Mouse (Mus musculus) c-Kit-positive CD71-positive TER-119-positive erythroid progenitor cells, embryonic 14.5 days (primary cell): ENCODE results near the gene Laptm4a.

Experiments
- DNase-seq: peaks from one replicate; pipeline ENCODE4 v3.0.0-alpha.2; 2013; ENCODE audit warnings: low spot score

Laptm4a gene

DNA sequence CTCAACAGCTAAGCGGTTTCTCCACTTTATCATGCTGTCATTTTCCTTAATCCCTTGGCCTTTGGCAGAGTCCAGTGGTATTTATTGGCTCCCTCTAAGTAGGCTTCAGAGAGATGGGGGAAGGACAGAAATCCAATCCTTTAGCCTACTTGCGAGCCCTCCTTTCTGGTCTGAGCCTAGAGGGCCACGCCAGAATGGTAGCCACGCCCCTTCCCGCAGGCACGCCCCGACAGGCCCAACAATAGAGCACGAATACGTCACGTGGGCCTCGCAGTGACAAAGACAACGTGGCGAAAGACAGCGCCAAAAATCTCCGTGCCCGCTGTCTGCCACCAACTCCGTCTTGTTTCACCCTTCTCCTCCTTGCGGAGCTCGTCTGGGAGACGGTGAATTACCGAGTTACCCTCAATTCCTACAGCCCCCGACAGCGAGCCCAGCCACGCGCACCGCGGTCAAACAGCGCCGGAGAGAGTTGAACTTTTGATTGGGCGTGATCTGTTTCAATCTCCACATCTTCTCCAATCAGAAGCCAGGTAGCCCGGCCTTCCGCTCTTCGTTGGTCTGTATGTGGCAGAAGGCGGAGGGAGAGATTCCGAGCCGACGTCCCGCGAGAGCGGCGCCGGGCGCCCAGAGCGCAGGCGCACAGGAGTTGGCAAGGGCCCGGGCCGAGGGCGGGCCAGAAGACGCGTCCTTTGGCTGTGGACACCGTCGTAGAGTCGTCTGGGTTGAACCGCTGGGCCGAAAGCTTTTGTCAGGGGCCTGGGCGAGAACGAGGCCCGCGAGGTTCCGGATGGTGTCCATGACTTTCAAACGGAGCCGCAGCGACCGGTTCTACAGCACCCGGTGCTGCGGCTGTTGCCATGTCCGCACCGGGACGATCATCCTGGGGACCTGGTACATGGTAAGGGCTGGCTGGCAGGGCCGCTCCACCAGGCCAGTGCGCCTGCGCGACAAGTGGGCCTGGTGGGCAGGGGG is at the start of gene Laptm4a:
TSS of gene Laptm4a (plus strand) at position 271 of the 975 bp plus-strand sequence.
- peak; percentile 93 for DNase-seq

DNA sequence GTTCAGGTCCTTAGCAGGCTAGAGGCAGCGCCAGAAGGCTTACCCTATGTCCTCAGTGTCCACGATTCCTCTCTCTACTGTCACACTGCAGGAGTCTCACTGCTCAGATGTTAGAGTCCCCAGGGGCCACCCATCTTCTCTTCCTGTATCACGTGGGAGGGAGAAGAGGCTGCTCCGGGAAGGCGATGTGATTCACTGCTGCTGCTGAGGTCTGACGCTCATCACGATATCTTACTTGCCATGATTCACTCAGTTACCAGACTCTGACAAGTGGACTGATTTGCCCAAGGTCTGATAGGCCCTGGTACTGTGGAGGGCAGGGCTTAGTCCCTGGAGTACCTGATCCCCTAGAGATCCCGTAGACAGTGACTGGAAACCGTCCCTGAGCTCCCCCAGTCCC is 45.9 kb upstream of the Laptm4a start:
- DNase-seq, result no peak

DNA sequence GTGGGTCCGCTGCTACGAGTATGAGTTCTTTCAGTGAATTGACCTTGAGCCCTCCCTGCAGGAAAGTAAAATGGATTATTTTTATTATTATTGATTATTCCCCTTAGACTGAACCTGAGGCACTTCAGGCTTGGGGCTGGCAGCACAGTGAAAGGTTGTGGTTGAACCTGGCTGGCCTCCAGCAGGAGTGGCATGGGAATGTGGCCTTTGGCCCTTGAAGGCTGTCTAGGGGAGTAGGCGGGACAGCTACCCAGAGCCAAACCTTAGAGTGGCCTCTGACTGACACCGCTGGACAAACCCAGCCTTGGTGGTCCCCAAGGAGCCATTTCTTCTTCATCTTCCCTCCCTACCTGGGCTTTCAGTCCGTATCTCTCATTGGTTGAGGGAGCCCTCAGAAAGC is 44.6 kb upstream of the Laptm4a start:
- DNase-seq, result no peak

DNA sequence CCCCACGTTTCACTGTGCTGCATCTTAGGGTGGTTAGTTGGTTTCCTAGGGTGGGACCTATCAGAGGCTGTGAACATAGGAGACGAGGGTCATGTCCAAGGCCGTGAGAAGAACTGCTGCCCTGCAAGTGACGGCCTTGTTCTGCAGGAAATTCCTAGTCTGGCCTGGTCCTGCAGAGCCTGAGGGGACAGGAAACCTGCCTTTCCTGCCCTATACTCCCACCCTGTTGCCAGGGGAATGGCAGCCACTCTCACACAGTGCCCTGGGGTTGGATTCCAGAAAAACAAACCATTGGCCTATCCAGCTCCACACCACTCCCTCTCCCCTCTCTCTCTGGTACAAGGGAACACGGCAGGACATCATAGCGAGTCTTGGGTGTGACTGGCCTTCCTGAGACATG is 44.1 kb upstream of the Laptm4a start:
- no peak for DNase-seq

GRCm38 (mm10) chr12:8878752-8879151 is 42.7 kb upstream of the Laptm4a start:
- no peak for DNase-seq

- DNase-seq, result no peak
Observed at GRCm38 (mm10) chr12:8879389-8879788, 42.1 kb upstream of the Laptm4a start.

- no peak for DNase-seq
Observed at GRCm38 (mm10) chr12:8881736-8882135, 39.7 kb upstream of the Laptm4a start.

- DNase-seq, result no peak
Observed at GRCm38 (mm10) chr12:8882376-8882775, 39.1 kb upstream of the Laptm4a start.

- DNase-seq, result no peak
Observed at GRCm38 (mm10) chr12:8884426-8885145, 36.9 kb upstream of the Laptm4a start.

GRCm38 (mm10) chr12:8885146-8885543 is 36.3 kb upstream of the Laptm4a start:
- no peak for DNase-seq

DNA sequence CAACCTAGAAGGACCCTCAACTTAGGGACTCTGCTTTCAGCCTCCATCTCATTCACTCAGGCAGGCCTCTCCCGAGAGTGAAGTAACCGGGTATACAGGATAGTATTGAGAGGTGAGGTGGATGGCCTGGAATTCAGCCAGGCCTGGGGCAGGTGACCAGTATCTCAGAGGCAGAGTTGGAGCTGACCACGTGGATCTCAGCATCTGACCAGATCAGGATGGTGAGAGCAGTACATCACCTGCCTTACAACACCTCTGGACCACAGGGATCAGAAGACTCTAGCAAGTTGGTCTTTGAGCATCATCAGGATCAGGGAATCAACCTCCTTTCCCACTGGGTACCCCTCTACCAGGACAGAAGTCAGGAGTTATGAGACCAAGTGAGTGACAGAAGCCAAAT is 35.5 kb upstream of the Laptm4a start:
- DNase-seq, result no peak

DNA sequence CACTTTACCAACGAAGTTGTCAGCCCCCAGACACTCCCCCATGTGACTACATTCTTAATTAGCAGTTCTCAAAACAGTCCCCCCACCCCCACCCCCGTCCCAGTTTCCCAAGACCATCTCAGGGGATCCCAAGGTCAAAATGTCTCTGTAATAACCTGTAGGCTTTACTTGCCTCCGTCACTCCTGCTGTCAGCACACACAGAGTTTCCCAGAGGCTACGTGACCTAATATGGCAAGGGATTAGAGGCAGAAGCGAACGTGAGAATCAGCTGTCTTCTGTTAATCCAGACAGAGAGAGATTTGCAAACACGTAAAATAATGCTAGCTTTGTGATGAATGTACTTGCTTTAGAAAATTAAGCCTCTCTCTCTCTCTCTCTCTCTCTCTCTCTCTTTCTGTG is 33.0 kb upstream of the Laptm4a start:
- no peak for DNase-seq

DNA sequence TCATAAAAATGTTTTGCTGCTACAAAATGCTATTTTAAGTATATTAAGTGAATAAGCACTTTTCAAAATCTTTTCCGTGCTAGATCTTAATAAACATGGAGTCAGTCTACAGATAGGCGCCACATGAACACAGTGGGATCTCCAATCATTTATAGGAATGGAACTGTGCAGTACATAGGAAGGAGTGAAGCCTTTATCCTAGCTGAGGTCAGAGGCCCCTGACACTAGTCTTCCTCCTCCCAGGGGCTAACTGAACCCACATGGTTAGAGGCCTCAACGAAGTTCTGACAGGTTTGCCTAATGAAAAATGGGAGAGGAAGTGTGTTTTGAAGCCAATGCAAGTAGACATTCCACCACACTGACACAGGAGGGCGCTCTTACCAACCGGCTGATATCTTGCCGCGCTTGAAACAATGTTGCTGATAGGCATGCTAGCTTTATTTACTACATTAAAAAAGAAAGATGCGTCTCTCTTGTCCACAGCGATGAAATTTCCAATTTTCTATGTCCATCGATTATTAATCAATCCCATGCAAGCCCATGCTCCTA is 32.3 kb upstream of the Laptm4a start:
- DNase-seq, result peak; percentile 55

GRCm38 (mm10) chr12:8892876-8893532 is 28.5 kb upstream of the Laptm4a start:
- DNase-seq, result no peak

DNA sequence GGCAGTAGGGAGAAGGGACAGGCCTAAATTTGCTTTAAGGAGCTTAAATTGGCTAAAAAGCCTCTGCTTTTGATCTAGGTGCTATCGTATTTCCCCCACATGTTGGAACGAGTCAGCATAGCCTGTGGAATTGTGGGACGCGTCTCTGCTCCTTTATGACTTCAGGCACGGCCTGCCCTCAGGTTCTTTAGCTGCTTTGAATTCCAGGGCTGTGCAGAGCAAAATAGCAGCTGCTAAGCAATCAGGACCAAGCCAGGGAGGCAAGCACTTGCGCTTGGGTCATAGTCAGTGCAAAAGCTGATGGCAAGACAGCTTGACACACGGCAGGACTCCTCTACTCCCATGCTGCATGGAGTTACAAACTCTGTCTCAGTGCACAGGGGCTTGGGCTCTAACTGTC is 24.3 kb upstream of the Laptm4a start:
- no peak for DNase-seq

DNA sequence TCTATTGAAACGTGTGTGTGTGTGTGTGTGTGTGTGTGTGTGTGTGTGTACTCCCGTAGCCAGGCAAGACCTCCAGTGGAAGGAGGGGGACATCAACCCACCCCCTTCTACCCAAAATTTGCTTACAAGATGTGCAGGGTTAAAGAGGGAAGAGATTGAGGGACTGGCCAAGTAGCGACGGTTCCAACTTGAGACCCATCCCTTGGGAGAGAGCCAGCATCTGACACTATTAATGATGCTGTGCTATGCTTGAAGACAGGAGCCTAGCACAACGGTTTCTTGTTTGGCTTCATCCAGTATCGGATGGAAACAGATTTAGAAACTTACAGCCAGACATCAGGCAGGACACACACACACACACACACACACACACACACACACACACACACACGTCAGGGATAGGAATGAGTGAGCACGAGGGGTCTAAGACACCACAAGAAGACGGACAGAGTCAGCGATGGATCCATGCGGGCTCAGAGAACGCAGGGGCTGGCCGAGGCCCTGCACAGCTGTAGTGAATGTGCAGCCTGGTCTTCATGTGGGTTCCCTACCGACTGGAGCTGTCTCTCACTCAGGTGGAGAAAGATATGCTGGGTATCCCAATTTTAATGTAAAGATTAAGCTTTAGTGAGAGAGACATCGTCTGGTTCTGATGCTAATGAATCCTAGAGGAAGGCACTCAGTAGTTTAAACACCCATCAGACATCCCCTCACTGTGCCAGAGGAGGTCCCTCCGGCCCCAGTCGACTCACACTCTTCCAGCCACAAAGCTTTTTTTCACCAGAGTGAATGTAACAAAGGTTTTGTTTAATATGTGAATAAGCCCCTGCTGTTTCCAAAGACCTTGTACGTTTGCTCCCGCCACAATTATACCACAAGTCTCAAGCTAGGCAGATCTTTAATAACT is 22.3 kb upstream of the Laptm4a start:
- DNase-seq, result no peak

GRCm38 (mm10) chr12:8900107-8900698 is 21.3 kb upstream of the Laptm4a start:
- no peak for DNase-seq

DNA sequence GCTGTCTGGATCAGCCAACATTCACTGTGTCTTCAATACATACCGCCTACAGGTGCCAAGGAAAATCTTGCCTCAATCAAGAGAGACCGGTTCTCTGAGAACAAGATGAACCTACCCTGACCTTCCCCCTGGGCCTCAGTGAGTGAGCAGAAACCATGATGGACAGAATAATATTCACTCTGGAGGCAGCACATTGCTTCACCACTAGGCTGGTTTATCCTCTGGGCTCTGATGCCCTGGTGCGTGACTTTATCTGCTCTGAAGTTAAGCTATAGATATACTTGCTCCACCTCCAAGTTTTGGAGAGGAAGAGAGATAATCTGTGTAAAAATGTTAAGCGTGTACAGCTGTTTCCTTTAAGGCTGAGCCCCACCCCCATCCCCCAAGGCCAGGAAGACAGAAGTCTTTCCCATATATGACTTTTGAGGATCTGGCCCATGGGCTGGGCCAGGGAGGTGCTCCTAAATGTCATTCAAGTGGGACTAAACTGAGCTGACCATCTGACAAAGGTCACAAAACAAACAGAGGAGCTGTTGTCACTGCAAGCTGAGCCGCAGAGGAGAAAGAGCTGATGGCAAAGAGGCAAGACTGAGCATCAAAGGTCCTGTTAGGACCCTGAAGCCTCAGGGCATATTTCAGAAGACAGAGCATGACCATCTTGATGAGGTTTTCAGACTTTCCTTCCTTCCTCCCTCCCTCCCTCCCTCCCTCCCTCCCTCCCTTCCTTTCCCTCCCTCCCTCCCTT is 20.4 kb upstream of the Laptm4a start:
- DNase-seq, result no peak

- DNase-seq, result no peak
Observed at GRCm38 (mm10) chr12:8901934-8902333, 19.5 kb upstream of the Laptm4a start.

DNA sequence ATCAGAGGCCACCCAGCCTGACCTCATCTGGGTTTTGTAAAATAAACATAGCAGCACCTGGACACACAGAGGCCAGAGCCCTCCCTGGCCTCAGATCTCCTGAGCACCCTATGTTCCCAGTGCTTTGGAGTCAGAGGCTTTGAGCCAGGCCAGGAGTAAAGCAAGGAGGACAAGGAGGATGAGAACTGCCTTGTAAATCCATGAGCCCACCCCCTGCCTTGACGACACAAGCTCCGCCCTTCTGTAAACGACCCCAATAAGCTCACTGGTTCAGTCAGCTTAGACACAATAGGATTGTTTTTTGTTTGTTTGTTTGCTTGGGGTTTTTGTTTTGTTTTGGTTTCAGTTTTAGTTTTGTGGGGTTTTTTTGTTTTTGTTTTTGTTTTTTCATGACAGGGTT is 19.0 kb upstream of the Laptm4a start:
- DNase-seq, result no peak
